Comparison of ENCODE assay signal across 16 mouse cellular contexts in genomic region chr14:29425666-29426065, GRCm38 (mm10).
"Had no signal": no experiment of that assay in that cellular context is flagged by ENCODE, and none has a peak within 500 bp of the region (broad histone marks: within the 10 kb centered on the region; RNA-seq: fewer than 3 reads in every experiment).

No protein-coding gene starts in this region.

- H3K4me1 ChIP-seq: lung, embryonic 15.5 days; megakaryocyte, embryonic 14.5 days; midbrain, embryonic 12.5 days; midbrain, embryonic 15.5 days; neural tube, embryonic 12.5 days; stomach, embryonic 15.5 days had no signal

- ATAC-seq: lung, postnatal 0 days; midbrain, embryonic 15.5 days had no signal

- H3K27me3 ChIP-seq: lung, embryonic 15.5 days; megakaryocyte, embryonic 14.5 days; midbrain, embryonic 12.5 days; midbrain, embryonic 15.5 days; neural tube, embryonic 12.5 days; stomach, embryonic 15.5 days had no signal

- H3K36me3 ChIP-seq: lung, embryonic 15.5 days; midbrain, embryonic 12.5 days; midbrain, embryonic 15.5 days; neural tube, embryonic 12.5 days; stomach, embryonic 15.5 days had no signal

- H3K9ac ChIP-seq: lung, embryonic 15.5 days; midbrain, embryonic 12.5 days; midbrain, embryonic 15.5 days; neural tube, embryonic 12.5 days; stomach, embryonic 15.5 days had no signal

- H3K27ac ChIP-seq: lung, embryonic 15.5 days; macrophage; midbrain, embryonic 12.5 days; midbrain, embryonic 15.5 days; neural tube, embryonic 12.5 days; stomach, embryonic 15.5 days; stomach, postnatal 0 days had no signal

- H3K9me3 ChIP-seq: lung, embryonic 15.5 days; midbrain, embryonic 12.5 days; midbrain, embryonic 15.5 days; neural tube, embryonic 12.5 days; stomach, embryonic 15.5 days had no signal

- H3K4me2 ChIP-seq: lung, embryonic 15.5 days; midbrain, embryonic 12.5 days; midbrain, embryonic 15.5 days; neural tube, embryonic 12.5 days; stomach, embryonic 15.5 days had no signal

- DNase-seq: lung, adult 2 months; lung, postnatal 14 days; lung, postnatal 36 days; right cerebral cortex, postnatal 14 days; thymus, adult 2 months; thymus, postnatal 25 days; thymus, postnatal 4 days had no signal

- H3K4me3 ChIP-seq: lung, embryonic 15.5 days; megakaryocyte, embryonic 14.5 days; midbrain, embryonic 12.5 days; midbrain, embryonic 15.5 days; neural tube, embryonic 12.5 days; stomach, embryonic 15.5 days had no signal
